Mouse (Mus musculus) gastrocnemius, postnatal 25 days (tissue): ENCODE results near the gene Cald1. TPM values are rescaled to one million over a fixed set of nuclear protein-coding genes. Genes with fewer than 3 reads are reported as not detected.

ENCODE experiments used
- DNase-seq: peaks from one replicate; pipeline ENCODE4 v3.0.0; 2022
- total RNA-seq, 2 experiments: library from RNA; stranded (reverse); gene quantifications; 1 replicate in 1 of 2; 2 replicates in 1 of 2; pipeline ENCODE4 v1.2.3; 2021

Gene Cald1
- total RNA-seq, 2 experiments from 2014 or later: 33.2 to 40.8 TPM

DNA sequence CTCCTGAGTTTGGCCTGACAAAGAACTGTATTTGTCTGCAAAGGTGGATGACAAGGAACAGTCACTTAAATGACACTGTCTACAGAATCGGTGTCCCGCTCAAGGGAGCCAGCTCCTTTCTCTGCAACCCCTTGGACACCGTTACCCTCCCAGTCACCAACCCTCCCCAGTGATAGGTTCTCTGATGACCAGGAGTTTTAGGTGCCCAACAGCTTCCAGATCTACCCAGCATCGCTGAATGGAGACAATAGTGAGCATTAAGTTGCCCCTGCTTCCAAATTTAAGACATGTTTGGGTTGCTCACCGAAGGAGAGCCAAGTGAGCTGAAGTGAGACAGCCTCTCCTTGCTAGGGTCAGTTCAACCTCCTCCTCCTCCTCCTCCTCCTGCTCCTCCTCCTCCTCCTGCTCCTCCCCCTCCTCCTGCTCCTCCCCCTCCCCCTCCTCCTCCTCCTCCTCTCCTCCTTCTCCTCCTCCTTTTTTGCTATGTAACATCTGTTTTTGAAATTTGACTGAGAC, 70.5 kb downstream of the Cald1 start:
- no peak for DNase-seq

DNA sequence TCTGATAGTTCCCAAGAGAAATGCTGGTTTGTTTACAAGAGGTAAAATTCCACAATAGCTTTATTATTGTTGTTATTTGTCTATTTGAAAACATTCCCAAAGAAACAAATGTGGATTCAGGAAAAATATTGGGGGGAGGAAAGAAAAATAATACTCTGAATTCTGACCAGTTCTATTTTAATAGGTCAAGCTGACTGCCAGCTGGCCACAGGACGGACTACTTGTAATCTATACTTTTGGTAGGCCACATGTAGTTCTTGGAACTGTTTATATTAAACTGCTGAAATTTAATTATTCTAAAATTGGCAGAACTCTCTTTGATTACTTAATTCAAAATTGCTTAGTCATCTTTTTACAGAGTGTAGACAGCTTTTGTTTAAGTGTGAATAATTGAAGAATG, 73.1 kb downstream of the Cald1 start:
- no peak for DNase-seq

DNA sequence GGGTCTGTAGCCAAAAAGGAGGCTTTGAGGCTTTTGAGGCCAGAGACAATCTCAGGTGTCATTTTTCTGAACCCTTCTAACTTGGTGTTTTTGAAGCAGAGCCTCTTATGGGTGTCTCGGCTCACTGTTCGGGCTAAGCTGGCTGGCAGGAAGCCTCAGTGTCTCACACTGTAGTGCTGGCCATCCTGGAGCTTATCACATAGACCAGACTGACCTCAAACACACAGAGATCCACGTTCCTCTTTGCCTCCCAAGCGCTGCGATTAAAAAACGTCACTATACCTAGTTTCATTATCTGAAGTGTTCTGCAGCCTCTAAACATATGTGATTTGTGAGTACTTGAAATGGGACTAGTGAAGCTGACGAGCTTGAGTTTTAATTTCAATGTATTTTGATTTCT, 76.1 kb downstream of the Cald1 start:
- no peak for DNase-seq

DNA sequence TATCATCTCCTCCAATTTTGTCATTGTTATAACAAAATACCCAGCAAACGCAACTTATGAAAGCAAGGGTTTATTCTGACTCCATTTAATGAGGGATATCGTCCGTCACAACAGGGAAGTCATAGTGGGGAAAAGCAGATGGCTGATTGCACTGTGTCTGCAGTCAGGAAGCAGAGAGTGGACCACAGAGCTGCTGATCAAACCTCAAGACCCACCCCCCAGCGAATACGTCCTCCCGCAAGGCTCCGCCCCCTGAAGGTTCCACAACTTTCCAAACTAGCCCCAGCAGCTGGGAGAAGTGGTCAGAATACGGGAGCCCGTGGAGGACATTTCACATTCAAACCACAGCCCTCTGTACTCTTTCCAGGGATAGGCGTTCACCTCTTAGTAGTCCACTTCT, 76.6 kb downstream of the Cald1 start:
- DNase-seq: no peak

DNA sequence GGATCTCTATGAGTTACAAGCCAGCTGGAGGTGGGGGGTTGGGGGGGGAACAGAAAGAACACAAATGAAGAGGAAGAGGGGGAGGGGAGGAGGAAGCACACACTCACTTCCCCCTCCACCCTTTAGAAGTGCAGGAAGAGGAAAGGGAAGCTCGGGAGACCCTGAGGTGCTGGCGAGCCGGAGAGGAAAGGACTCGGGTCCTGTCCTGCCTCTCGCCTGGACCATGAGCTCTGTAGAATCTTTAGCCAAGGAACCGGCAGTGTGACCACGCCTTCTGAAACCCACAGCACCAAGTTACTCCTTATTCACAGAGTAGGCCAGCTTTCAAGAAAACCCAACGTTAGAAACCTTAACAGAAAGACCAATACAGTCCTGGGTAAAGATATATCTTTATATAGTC, 83.8 kb downstream of the Cald1 start:
- no peak for DNase-seq

DNA sequence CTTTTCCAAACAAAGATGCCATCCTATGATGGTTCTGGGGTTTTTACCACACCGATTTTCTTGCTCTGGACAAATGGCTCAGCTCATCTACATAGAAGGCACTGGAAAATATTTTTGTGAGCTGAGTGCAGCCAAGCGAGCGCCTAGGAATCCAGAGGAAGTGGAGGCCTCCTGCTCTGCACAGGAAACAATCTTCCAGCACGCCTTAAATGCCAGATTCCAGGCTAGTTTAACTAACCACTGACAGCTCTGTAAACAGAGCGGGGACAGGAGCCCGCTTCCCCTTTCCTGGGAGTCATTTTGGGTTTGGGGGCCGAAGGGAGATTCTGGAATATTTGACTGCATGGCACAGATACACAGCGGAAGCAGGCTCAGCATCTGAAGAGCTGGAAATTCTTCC, 86.6 kb downstream of the Cald1 start:
- DNase-seq: no peak

DNA sequence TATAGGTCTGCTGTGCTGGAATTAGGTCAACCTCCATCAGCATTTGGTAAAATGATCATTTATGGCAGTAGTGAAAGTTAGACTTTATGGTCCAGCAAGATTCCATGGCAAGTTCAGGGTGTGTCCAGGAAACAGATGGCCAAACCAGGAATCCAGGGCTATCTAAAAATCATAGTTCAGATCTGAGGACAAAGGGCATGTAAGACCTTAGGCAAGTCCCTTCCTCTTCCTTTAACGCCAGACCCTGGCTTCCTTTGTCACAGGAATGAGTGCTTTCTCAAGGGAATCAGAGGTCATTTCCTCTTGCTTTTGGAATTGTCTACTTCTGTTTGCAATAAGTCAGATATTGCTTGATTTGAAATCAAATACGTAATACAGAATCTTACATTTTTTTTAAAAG, 90.7 kb downstream of the Cald1 start:
- no peak for DNase-seq

DNA sequence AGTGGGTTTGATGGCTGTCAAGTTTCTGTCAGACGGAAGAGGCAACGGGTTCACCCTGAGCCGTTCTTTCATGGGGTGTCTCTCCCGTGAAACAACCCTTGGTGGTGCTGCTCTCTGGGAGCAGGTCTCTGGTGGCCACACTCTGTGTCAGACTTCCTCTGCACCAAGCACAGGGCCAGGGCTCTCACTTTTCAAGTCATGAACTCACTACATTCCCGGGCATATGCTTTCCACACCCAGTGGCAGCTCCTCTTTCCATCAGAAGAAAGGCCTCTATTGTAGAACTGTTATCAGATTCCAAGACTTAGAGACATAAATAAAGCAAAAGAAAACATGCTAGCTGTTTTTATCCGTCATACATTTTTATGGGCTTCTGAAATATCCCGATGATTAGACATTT, 93.1 kb downstream of the Cald1 start:
- DNase-seq: no peak

DNA sequence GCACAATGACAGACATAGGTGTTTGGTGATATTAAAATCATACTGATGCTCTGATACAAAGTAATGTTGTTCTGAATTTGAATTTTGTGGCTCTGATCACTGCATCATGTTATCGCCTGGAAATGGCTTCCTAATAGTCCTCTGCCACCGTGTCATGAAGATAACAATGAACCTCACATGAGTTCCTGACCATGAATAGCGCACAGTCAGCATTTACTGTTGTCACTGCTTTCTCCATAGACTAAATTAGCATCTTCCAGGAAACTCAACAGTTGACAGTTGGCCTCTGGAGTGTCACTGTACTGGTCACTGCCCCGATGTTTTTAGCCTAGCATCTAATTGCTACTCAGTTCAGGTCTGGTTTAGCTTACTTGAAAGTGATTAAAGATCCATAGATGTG, 95.8 kb downstream of the Cald1 start:
- no peak for DNase-seq

DNA sequence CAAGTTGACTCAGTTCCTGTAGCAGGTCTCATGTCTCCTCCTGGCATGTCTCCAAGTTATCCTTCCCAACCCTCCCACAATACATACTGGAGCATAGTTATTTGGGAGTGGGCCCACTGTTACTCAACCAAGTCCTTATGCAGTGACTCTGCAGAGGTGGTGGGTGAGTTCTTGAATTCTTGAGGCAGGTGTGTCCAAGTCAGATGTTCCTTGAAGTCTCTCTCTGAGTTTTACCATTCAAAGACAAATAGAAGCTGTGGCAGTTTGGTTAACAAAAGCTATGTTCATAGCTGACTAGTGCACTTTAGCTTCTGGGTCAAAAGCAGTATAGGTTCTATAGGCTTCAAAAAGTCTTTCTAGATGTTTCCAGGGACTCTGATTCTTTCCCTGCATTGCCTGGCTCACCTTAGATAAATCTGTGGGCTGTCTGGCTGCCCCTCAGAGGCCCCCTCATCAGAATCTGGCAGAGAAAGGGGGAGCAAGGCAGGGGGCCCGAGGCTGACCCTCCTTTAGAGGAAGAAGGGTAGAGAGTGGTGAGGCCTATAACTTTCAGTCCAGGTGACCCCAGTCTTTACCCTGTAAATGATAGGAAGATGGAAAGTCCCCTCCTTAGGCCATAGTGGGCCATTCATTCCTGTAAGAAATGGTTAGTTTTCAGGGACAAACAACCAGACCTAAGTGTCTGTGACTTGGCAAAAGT, 105.3 kb downstream of the Cald1 start:
- DNase-seq: no peak

DNA sequence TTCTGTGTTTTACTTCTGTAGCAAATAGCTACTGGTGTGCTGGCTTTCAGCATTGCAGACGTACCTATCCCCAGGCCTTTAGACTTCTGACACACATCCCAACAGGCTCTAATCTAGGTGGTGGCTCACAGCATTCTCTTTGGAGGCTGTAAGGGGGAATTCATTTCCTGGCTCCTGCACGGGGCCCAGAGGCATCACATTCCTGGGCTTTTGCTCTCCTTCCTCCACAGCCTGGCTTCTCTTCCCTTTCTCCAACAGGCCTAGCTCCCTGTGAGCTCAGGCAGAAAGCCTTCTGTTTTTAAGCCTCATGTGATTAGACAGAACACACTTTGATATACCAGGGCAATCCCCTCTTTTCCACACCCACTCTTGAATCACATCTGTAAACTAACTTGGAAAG, 109.2 kb downstream of the Cald1 start:
- no peak for DNase-seq

DNA sequence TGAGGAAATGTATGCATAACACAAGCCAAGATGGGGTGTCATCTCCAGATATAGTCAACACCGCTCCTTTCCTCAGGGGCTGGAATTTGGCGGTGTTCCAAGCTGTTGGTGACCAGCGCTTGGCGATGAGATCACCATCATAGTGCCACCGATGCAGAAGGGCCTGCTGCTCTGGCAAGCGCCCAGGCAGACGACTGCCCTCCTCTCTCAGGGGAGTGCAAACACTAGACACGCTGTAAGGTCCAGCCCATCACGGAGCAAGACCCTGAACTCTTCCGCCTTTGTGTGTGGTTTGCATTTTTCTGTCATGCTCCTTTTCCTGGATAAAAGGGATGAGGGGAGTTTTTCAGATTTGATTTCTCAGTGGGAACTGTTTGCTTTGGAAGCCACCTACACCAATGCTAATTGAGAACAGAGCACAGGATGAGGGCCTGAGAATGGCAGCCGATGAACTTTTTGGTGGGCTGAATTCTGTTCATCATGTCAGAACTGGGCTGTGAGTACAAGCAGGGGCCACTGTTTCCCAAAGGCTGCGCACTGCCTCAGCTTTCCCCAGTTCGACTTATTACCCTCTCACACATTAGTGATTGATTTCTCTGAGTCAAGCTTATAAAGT, 110.5 kb downstream of the Cald1 start:
- no peak for DNase-seq

DNA sequence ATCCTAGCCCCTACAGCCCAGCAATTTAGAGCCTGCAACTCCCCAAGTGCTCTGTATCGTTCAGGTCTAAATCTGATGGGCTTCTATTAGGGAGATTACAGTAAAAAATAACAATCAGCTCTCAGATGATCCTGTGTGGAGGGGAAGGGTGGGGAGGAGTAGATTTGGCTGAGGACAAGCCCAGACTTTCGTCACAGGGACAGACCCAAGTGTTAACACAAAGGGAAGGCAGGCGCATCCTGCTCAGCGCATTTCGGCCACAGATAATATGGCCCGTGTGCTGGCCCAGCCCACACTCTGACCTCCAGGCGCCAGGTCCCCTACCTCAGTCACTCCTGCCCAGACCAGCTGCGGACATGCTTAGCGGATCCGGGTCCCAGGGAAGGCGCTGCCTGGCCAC, 111.0 kb downstream of the Cald1 start:
- DNase-seq: peak; percentile 54

DNA sequence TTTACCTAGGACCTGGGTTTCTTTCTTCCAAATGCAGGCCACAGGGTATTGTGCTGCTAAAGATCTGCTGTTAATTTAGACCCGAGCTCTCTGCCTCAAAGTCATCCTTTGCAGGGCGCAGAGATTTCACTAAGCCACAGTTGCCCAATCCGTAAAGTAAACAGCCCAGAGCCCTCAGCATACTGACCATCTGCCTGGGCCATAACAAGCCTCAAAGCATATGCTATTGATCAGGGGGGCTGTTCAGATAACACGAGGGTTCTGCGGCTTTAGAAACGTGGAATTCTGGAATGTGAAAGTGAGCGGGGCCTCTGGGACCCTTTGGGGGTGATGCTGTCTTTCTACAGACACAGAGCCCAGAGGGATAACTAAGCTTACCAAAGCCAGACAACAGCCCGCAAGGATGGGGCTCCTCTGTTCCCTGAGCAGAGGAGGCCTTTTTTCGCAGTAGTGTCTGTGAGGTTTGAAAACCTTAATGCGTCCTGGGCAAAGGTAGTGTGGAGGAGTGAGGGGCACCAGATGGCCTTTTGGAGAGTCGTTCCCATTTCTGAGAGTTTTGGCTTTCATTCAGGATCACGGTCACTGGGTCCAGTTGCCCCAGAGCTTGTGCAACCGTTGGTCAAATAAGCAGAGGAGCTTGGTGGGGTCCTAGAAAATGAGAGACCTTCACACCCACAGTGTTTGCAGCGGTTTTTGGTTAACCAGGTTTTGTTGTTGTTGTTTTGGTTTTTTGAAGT, 111.8 kb downstream of the Cald1 start:
- DNase-seq: no peak

DNA sequence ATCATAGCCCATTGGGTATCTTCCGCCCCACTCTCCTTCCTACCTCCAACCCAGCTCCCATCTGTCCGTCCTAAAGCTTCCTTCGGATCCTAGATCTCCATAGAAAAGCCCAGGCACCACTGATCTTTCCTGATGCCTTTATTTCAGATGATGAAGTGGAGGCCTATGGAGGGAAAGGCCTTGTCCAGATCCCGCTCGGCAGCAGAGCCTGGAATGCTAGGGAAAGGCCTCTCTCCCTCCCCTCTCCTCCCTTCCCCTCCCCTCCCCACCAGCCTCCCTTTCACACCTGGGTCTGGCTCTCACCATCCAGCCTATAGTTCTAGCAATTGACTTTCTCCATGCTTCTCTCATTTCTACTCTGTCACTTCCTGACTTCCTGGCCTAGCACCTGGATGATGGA, 112.5 kb downstream of the Cald1 start:
- no peak for DNase-seq

DNA sequence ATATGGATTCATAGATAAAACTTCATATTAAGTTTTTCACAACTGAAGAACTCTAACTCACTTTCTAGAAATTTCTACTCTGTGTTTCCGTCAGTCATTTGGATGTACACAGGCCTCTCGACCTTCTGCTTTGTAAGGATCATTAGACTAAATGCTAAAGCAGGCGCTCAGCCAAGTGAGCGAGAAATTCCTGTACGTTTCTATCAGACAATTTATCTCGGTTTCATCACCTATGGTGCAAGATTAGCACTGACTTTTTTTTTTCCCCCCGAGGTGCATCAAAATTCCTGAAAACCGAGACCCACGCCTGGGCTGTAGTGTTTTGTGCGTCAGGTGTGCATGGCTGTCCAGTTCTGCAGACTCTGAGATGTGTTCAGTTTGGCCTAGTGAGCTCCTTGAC, 113.3 kb downstream of the Cald1 start:
- no peak for DNase-seq

DNA sequence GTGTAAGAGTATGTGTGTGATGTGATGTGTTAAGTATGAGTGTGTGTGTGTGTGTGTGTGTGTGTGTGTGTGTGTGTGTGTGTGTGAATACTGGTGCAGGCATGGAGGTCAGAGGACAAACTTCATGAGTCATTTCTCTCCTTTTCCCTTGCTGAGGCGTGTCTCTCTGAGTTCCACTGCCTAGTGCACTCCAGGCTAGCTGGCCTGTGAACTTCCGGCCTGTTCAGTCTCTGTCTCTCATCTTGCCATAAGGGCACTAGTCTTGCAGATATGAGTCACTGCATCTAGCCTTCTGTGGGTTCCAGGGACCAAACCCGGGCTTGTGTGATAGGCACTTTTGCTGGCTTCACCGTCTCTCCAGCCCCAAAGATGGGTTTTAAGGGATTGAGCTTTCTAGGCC, 114.9 kb downstream of the Cald1 start:
- DNase-seq: no peak

DNA sequence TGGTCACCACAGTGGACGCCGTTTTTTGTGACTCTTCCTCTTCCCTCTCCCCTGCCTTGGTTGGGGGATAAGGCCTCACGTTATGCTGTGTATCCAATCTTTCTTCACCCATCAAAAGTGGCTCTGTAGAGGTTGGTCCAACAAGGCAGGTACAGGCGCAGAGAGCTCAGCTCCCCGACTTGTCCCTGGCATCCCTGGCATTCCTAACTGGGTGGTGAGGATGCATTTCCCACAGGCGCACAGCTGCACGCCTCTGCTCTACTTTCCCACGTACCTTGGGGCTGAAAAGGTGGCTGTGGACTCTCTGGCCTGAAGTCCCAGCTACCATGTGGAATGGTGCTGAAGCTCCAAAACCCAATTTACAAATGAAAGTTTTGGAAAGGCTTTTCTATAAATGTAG, 115.5 kb downstream of the Cald1 start:
- DNase-seq: no peak

DNA sequence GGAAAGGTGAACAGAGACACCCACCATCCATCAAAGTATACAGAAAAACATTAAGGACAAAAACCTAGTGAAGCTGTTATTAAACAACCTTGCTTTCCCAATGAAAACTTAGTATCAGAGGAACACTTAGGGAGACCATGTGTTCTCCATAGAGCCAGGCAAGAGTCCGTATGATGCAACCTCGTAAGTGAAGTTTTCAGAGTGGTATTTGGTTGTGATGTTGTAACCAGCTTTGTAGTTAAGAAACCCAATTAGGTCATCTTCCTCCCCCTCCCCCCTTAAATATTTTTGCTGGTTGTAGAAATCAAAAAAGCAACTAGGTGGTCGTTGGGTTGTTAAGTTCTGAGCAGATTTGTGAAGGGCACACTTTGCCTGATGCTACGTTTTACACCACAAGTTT, 116.3 kb downstream of the Cald1 start:
- no peak for DNase-seq

DNA sequence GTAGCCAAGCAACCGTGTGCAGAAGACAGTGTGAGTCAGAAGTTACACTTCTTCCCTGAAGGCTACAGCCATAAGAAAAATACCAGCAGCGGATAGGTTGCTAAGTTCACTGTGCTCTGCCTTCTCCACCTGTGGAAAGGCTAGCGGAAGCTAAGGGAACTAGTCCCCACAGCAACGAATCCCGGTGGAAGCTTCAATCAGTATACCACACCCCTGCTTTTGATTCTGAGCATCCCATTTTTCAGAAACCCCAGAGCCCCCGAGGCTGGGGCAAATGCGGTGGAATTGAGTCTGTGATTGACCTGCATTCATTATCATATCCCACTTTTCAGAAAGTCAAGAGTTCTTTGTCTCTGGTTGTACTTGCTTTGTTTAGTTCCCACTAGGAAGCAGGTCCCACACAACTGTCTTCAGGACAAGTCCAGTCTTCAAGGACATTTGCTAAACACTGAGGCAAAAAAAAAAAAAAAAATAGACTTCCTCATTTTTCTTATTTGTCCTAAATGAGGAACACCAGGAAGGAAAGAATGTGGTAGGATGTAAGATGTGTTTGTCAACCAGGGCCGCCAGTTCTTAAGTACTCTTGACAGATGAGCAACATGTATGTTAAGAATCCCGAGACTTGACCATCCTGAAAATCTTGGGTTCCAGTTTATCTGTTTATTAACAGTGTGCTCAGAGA, 118.0 kb downstream of the Cald1 start:
- no peak for DNase-seq

DNA sequence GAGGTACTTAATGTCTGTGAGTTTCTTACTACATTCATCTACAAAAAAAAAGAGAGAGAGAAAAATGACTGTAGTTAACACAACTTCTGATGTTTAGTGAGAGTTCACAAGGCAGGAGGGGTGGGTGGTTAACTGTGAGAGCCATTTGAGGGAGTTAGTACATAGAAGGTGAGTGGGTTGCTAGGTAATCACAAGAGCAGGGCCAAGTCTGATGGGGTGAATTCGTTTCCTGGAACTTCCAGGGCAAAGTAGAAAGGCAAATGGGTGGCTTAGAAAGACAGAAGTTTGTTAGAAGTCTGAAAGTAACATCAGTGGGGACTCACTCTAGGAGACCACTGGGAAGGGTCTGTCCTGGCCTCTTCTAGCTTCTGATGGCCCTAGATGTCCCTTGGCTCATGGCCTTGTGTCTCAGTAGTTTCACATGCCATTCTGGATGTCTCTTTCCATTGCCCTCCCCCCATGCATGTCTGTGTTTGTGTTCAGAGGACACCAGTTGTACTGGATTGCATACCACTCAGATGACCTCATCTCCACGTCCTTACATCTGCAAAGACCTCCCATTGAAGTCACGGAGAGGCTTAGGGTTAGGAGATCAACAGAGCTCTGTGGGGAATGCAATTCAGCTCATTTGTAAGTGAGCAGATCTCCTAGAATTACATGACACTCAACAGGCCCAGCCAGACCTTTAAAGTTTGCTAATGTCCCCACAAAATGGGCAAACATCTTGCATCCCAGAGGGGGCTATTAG, 118.8 kb downstream of the Cald1 start:
- DNase-seq: no peak

DNA sequence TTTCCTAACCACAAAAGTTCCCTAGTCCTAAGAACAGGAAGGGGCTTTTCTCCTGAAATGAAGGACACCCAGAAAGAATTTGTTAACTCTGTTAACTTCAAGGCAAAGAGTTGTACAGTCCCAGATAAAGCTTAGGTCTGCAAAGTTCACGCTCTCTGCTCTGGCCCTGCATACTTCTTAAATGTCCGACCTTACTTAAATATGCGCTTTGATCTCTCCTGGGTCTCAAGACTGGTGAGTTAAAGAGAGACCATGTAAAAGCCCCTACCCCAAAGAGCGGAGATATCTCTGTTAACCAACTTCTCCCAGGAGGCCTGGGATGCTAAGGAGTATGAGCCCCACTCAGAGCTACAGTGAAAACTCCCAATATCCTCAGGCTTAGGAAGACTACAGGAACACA, 119.4 kb downstream of the Cald1 start:
- DNase-seq: no peak
